Mouse (Mus musculus) limb, embryonic 15.5 days (tissue): Measurements from ENCODE around the gene Gm14322. TPM values are rescaled to one million over a fixed set of nuclear protein-coding genes. Genes with fewer than 3 reads are reported as not detected.
"Not testable (repeated sequence)": the region's sequence is repeated elsewhere in the genome, so short reads cannot be mapped to it uniquely, and the experiment has no call there.

Experiments used
- ATAC-seq: fragments of 200-750 bp; cut with Nextera tagmentation; 2 replicates; pipeline ENCODE4 v1.8.0; 2017; ENCODE audit warnings: low read depth, moderate TSS enrichment; ENCODE audit not compliant: insufficient number of reproducible peaks, low FRiP score, low TSS enrichment
- H3K27ac ChIP-seq: fragments of 300-500 bp; sonication (generic); 2 replicates; pipeline ENCODE4 v1.5.1; 2015; ENCODE audit warnings: moderate library complexity, mild to moderate bottlenecking, inconsistent platforms
- H3K27me3 ChIP-seq: fragments of 300-500 bp; sonication (generic); 2 replicates; pipeline ENCODE4 v1.6.1; 2015; ENCODE audit warnings: inconsistent platforms
- H3K36me3 ChIP-seq: fragments of 300-500 bp; sonication (generic); 2 replicates; pipeline ENCODE4 v1.6.1; 2015; ENCODE audit warnings: inconsistent platforms
- H3K4me1 ChIP-seq: fragments of 300-500 bp; sonication (generic); 2 replicates; pipeline ENCODE4 v1.6.1; 2015; ENCODE audit warnings: inconsistent platforms
- H3K4me2 ChIP-seq: fragments of 300-500 bp; sonication (generic); 2 replicates; pipeline ENCODE4 v1.6.1; 2015; ENCODE audit warnings: mild to moderate bottlenecking, inconsistent platforms
- H3K4me3 ChIP-seq: fragments of 300-500 bp; sonication (generic); 2 replicates; pipeline ENCODE4 v1.5.1; 2015; ENCODE audit warnings: mild to moderate bottlenecking, inconsistent platforms
- H3K9ac ChIP-seq: fragments of 300-500 bp; sonication (generic); 2 replicates; pipeline ENCODE4 v1.6.1; 2015; ENCODE audit warnings: inconsistent platforms
- H3K9me3 ChIP-seq: fragments of 300-500 bp; sonication (generic); 2 replicates; pipeline ENCODE4 v1.6.1; 2016; ENCODE audit warnings: inconsistent platforms
- WGBS: fragments of 180-500 bp; shearing (Covaris S2); methylation state at CpG from one replicate; pipeline ENCODE4 v1.1.7; 2015; 5-methylcytosine and 5-hydroxymethylcytosine counted together
- polyA plus RNA-seq: library from polyadenylated mRNA; unstranded; fragments of >200 nt; fragmentation: Nextera tagmentation; extraction: Ambion mirVana; gene quantifications from 2 replicates; pipeline ENCODE4 v1.2.1, GENCODE M21; 2015

Gm14322 gene
- 5.4 and 7.2 TPM in 2 replicates for polyA plus RNA-seq

- H3K4me2 ChIP-seq = peak within 1 kb of the TSS; percentile 25; the same call in 1 of the 2 replicates
- 22% methylated on average over 9 of the region's 9 CpGs for WGBS
Measured at GRCm38 (mm10) chr2:177758941-177759558, at the start of gene Gm14322. Gene Gm14322, plus strand, starts transcription at chr2:177759288.

GRCm38 (mm10) chr2:177741487-177741886, 17.6 kb upstream of the Gm14322 start:
- not testable (repeated sequence) for H3K27me3 ChIP-seq, H3K4me1 ChIP-seq, H3K9ac ChIP-seq, H3K27ac ChIP-seq, ATAC-seq, H3K4me2 ChIP-seq, H3K4me3 ChIP-seq, H3K36me3 ChIP-seq, H3K9me3 ChIP-seq
- 78% methylated on average over 6 of the region's 10 CpGs for WGBS

More at GRCm38 (mm10) chr2:177758941-177759558, at the start of gene Gm14322:
- peak within 1 kb of the TSS; percentile 34 for H3K4me3 ChIP-seq
- H3K27ac ChIP-seq, H3K36me3 ChIP-seq, H3K27me3 ChIP-seq, ATAC-seq, H3K9me3 ChIP-seq, H3K4me1 ChIP-seq, H3K9ac ChIP-seq: not testable (repeated sequence)

DNA sequence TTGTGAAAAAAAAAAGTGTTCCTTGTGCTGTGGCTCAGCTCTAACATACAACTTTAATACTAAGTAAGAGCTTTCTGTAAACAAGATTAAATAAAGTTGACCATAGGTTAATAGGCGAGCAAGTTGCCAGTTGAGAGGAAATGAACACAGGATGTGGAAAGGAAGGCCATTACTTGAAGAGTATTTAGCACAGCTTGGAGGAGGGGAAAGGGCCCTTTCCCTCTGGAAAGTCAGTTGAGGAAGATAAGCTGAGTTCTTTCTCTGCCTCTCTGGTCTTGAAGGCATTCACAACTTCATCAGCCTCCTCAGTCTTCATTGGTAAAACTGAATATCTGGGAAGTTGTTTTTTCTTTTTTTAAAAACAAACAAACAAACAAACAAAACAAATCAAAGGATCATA, 28.3 kb downstream of the Gm14322 start:
- not testable (repeated sequence) for H3K9ac ChIP-seq, ATAC-seq, H3K27me3 ChIP-seq, H3K36me3 ChIP-seq, H3K27ac ChIP-seq, H3K4me2 ChIP-seq, H3K4me3 ChIP-seq, H3K4me1 ChIP-seq, H3K9me3 ChIP-seq
- 63% methylated on average over 1 of the region's 1 CpGs for WGBS

DNA sequence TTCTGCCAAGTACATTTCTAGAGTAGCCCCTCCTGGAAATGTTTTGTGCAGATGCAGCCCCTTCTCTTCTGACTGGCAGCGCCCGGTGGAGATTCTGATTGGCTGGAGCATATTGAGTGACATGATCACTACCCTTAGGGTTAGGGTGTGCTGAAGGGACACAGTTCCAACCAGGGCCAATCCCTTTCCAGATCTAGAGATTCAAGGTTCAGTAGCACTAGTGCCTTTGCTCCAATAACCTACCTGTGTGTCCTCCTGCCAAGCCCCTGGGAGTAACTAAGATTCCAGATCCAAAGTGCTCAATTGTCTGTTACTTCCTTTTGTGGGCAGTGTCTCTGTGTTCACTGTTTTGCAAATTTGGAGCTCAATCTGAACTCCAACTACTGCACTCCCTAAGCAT, 47.1 kb downstream of the Gm14322 start:
- not testable (repeated sequence) for H3K27me3 ChIP-seq, H3K4me3 ChIP-seq, H3K36me3 ChIP-seq, ATAC-seq, H3K9me3 ChIP-seq, H3K9ac ChIP-seq, H3K4me1 ChIP-seq, H3K4me2 ChIP-seq, H3K27ac ChIP-seq
- WGBS = no CpG with 5 or more reads among the region's 2 CpGs

Other genes starting within 250 kb of the Gm14322 start
- gene Gm14406, start 181.1 kb upstream of the Gm14322 start, polyA plus RNA-seq = not detected in 2 replicates
- 34.5 and 36.7 TPM in 2 replicates for gene Gm14325, start 81.0 kb downstream of the Gm14322 start, polyA plus RNA-seq
- gene Gm14327, start 137.8 kb downstream of the Gm14322 start, polyA plus RNA-seq = 3.0 and 3.4 TPM in 2 replicates
- 0.35 and 0.68 TPM in 2 replicates for gene Zfp972, start 166.3 kb downstream of the Gm14322 start, polyA plus RNA-seq
- gene Gm14326, start 198.0 kb downstream of the Gm14322 start, polyA plus RNA-seq = 18.0 and 18.3 TPM in 2 replicates